Mouse (Mus musculus): Measurements from ENCODE around the gene Ccnyl1. TPM values are rescaled to one million over a fixed set of nuclear protein-coding genes. Genes with fewer than 3 reads are reported as not detected.

The Ccnyl1 gene
- polyA plus RNA-seq, 2 experiments = 1.4 to 4.2 TPM

GRCm38 (mm10) chr1:64669451-64669850 lies 20.8 kb upstream of the Ccnyl1 start:
- no peaks in the 10 kb centered on the region for H3K36me3 ChIP-seq (replicated peaks; ENCODE audit: control insufficient read depth, insufficient read depth, low read depth)
- TF ChIP-seq EP300 (IDR thresholded peaks at IDR 0.05; ENCODE audit: low read depth) (no peak), CTCF (IDR thresholded peaks at IDR 0.05; ENCODE audit: low read depth) (no peak)

GRCm38 (mm10) chr1:64673931-64674330 lies 16.3 kb upstream of the Ccnyl1 start:
- DNase-seq (ENCODE audit: low read depth in 3 of 3, low spot score in 3 of 3) (no peak), ATAC-seq (ENCODE audit: insufficient read depth) (no peak)
- no peaks in the 10 kb centered on the region for H3K36me3 ChIP-seq (replicated peaks; ENCODE audit: control insufficient read depth, insufficient read depth, low read depth)
- no peaks in the 10 kb centered on the region for H3K4me1 ChIP-seq (replicated peaks; ENCODE audit: control insufficient read depth in 2 of 2, insufficient read depth in 2 of 2, low read length in 1 of 2)
- no peak overlapping the region for H3K27ac ChIP-seq
- no peak overlapping the region for H3K9ac ChIP-seq (replicated peaks)
- H3K27me3 ChIP-seq (ENCODE audit: control insufficient read depth, insufficient read depth, low read length) = no peaks in the 10 kb centered on the region
- H3K4me2 ChIP-seq (ENCODE audit: low read depth) = no peak overlapping the region
- H3K9me3 ChIP-seq (ENCODE audit: control insufficient read depth, low read length) = no peaks in the 10 kb centered on the region
- TF ChIP-seq EP300 (IDR thresholded peaks at IDR 0.05; ENCODE audit: low read depth) (no peak), CTCF (IDR thresholded peaks at IDR 0.05; ENCODE audit: low read depth) (no peak)
- 82% methylated on average over 5 of the region's 5 CpGs for WGBS (ENCODE audit: insufficient replicate concordance)
- H3K4me3 ChIP-seq (ENCODE audit: insufficient read depth in 1 of 2, low read depth in 2 of 2, low read length in 2 of 2) = no peak overlapping the region

More at GRCm38 (mm10) chr1:64669451-64669850, 20.8 kb upstream of the Ccnyl1 start:
- Histone ChIP-seq H3K9ac (replicated peaks) (no peak overlapping the region), H3K27ac (no peak overlapping the region), H3K27me3 (ENCODE audit: control insufficient read depth, insufficient read depth, low read length) (no peaks in the 10 kb centered on the region), H3K9me3 (ENCODE audit: control insufficient read depth, low read length) (no peaks in the 10 kb centered on the region), H3K4me1 (replicated peaks; ENCODE audit: control insufficient read depth in 2 of 2, insufficient read depth in 2 of 2, low read length in 1 of 2) (no peaks in the 10 kb centered on the region), H3K4me3 (ENCODE audit: insufficient read depth in 1 of 2, low read depth in 2 of 2, low read length in 2 of 2) (no peak overlapping the region), H3K4me2 (ENCODE audit: low read depth) (no peak overlapping the region)
- no peak for ATAC-seq (ENCODE audit: insufficient read depth)
- DNase-seq (ENCODE audit: low read depth in 3 of 3, low spot score in 3 of 3) = no peak
- 58% methylated on average over 2 of the region's 2 CpGs for WGBS (ENCODE audit: insufficient replicate concordance)

DNA sequence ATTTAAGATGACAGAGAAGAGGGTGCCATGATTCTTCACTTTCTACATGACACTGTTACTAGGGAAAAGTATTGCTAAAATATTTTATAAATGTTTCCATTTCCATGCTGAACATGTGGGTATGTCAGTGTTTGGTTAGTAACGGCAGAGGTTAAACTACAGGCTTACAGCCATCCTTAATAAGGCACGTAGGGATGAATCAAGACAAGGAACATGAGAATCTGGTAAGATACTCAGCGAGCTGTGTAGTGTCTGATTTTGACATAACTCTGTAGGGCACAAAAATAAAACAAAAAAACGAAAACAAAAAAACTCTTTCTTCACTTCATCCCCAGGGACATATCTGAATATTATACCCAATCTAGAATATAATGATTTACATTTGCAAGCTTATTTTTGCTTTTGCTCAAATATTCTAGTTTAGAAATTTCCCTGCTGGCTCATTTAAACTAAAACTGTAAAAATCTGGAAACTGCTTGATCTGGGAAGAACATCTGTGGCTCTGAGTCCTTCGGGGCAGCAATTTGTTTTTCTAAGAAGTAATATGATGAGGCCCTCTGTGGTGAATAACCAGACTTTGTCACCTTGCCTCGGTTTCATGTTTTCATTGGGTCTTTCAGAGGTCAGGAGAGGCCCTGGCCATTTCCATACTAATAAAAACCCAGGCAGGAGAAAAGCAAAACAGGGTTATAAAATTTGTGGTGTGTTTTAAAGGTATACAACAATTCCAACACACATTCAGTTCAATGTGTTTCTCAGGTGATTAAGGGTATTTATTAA lies 14.0 kb upstream of the Ccnyl1 start:
- Histone ChIP-seq H3K27me3 (ENCODE audit: control insufficient read depth, insufficient read depth, low read length) (no peaks in the 10 kb centered on the region), H3K36me3 (replicated peaks; ENCODE audit: control insufficient read depth, insufficient read depth, low read depth) (no peaks in the 10 kb centered on the region), H3K4me3 (ENCODE audit: insufficient read depth in 1 of 2, low read depth in 2 of 2, low read length in 2 of 2) (no peak overlapping the region), H3K9ac (replicated peaks) (no peak overlapping the region), H3K4me2 (ENCODE audit: low read depth) (no peak overlapping the region), H3K27ac (no peak overlapping the region), H3K9me3 (ENCODE audit: control insufficient read depth, low read length) (no peaks in the 10 kb centered on the region), H3K4me1 (replicated peaks; ENCODE audit: control insufficient read depth in 2 of 2, insufficient read depth in 2 of 2, low read length in 1 of 2) (peaks cover 4 to 5% of the 10 kb centered on the region in 2 experiments; a peak in 3 of 4 replicates)
- WGBS (ENCODE audit: insufficient replicate concordance) = 57% methylated on average over 6 of the region's 6 CpGs
- TF ChIP-seq CTCF (IDR thresholded peaks at IDR 0.05; ENCODE audit: low read depth) = no peak
- no peak for TF ChIP-seq EP300 (IDR thresholded peaks at IDR 0.05; ENCODE audit: low read depth)
- no peak for ATAC-seq (ENCODE audit: insufficient read depth)
- DNase-seq (ENCODE audit: low read depth in 3 of 3, low spot score in 3 of 3) = no peak

DNA sequence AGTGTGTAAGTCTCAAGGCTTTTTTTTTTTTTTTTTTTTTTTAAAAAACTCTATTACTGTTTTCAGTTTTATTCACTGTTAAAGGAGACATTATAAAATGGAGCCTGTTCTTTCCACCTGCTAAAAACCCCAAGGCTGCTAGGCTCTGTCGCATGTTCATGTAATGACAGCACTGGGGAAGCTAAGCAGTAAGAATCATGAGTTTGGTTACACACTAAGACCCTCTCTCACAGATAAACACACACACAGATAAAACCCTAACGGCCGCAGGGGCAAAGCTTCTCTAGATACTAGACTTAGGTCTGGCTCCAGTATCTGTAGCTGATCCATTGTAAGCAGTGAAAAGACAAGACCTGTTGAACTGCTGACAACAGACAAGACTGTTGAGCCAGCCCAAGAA lies 8.8 kb upstream of the Ccnyl1 start:
- DNase-seq (ENCODE audit: low read depth in 3 of 3, low spot score in 3 of 3) = no peak
- Histone ChIP-seq H3K27ac (no peak overlapping the region), H3K9me3 (ENCODE audit: control insufficient read depth, low read length) (no peaks in the 10 kb centered on the region), H3K4me2 (ENCODE audit: low read depth) (0 out of 2 replicates have a peak overlapping the region, but pooled peaks have one; percentile 4), H3K4me3 (ENCODE audit: insufficient read depth in 1 of 2, low read depth in 2 of 2, low read length in 2 of 2) (no peak overlapping the region), H3K4me1 (replicated peaks; ENCODE audit: control insufficient read depth in 2 of 2, insufficient read depth in 2 of 2, low read length in 1 of 2) (peaks cover 18 to 19% of the 10 kb centered on the region in 2 experiments), H3K9ac (replicated peaks) (no peak overlapping the region), H3K27me3 (ENCODE audit: control insufficient read depth, insufficient read depth, low read length) (no peaks in the 10 kb centered on the region), H3K36me3 (replicated peaks; ENCODE audit: control insufficient read depth, insufficient read depth, low read depth) (no peaks in the 10 kb centered on the region)
- peak; percentile 49 for TF ChIP-seq EP300 (IDR thresholded peaks at IDR 0.05; ENCODE audit: low read depth)
- no peak for TF ChIP-seq CTCF (IDR thresholded peaks at IDR 0.05; ENCODE audit: low read depth)
- peak; percentile 64 for ATAC-seq (ENCODE audit: insufficient read depth)
- whole genome bisulfite sequencing (ENCODE audit: insufficient replicate concordance) = 21% methylated on average over 3 of the region's 3 CpGs

DNA sequence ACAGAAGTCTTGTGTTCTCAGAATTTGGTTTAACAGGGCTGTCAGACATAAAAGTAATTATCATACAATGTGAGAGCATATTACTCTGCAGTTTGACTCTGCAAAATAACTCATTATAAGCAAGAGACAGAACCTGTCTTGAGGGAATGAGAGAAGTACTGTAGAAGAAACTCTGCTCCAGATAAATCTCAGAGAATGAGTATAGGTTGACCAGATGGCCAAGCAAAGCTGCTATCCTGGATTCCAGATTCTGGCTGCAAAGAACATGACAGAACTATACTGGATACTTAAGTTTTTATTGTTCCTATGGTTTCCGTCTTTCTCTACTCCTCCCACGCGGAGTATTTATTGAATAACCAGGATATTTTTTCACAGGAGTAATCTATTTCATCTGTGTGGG lies 7.2 kb upstream of the Ccnyl1 start:
- Histone ChIP-seq H3K36me3 (replicated peaks; ENCODE audit: control insufficient read depth, insufficient read depth, low read depth) (no peaks in the 10 kb centered on the region), H3K9ac (replicated peaks) (no peak overlapping the region), H3K9me3 (ENCODE audit: control insufficient read depth, low read length) (no peaks in the 10 kb centered on the region), H3K27ac (no peak overlapping the region), H3K4me1 (replicated peaks; ENCODE audit: control insufficient read depth in 2 of 2, insufficient read depth in 2 of 2, low read length in 1 of 2) (peaks cover 18 to 19% of the 10 kb centered on the region in 2 experiments), H3K4me3 (ENCODE audit: insufficient read depth in 1 of 2, low read depth in 2 of 2, low read length in 2 of 2) (no peak overlapping the region), H3K4me2 (ENCODE audit: low read depth) (no peak overlapping the region), H3K27me3 (ENCODE audit: control insufficient read depth, insufficient read depth, low read length) (no peaks in the 10 kb centered on the region)
- DNase-seq (ENCODE audit: low read depth in 3 of 3, low spot score in 3 of 3) (no peak), ATAC-seq (ENCODE audit: insufficient read depth) (no peak)
- no peak for TF ChIP-seq EP300 (IDR thresholded peaks at IDR 0.05; ENCODE audit: low read depth)
- no peak for TF ChIP-seq CTCF (IDR thresholded peaks at IDR 0.05; ENCODE audit: low read depth)
- WGBS (ENCODE audit: insufficient replicate concordance) = 80% methylated on average over 3 of the region's 3 CpGs

All from liver, embryonic 14.5 days (tissue).